Mouse (Mus musculus) heart, embryonic 14.5 days (tissue): ENCODE data around the gene Eif6. TPM values are rescaled to one million over a fixed set of nuclear protein-coding genes. Genes with fewer than 3 reads are reported as not detected.

Experiments used
- ATAC-seq: fragments of 200-750 bp; cut with Nextera tagmentation; 2 replicates; pipeline ENCODE4 v1.8.0; 2017; ENCODE audit warnings: low read depth, moderate TSS enrichment; ENCODE audit not compliant: insufficient number of reproducible peaks, insufficient read depth, low FRiP score
- H3K27ac ChIP-seq, 2 experiments: fragments of 200-500 bp in 1 of 2; fragments of 300-500 bp in 1 of 2; sonication (generic) in 1 of 2; replicated peaks in 1 of 2; 2 replicates each; pipeline ENCODE4 v1.5.1; 2012 to 2014; ENCODE audit warnings: low read depth in 2 of 2, low read length in 2 of 2, control low read depth in 1 of 2, mild to moderate bottlenecking in 1 of 2, mixed read lengths in 1 of 2; ENCODE audit not compliant: control insufficient read depth in 1 of 2, insufficient read depth in 1 of 2
- H3K27me3 ChIP-seq: fragments of 300-500 bp; sonication (generic); 2 replicates; pipeline ENCODE4 v1.6.1; 2014; ENCODE audit warnings: mild to moderate bottlenecking, low read length, control low read depth; ENCODE audit not compliant: control insufficient read depth, insufficient read depth
- H3K36me3 ChIP-seq: fragments of 300-500 bp; sonication (generic); 2 replicates; pipeline ENCODE4 v1.6.1; 2014; ENCODE audit warnings: mild to moderate bottlenecking, control low read depth, low read length, mixed read lengths; ENCODE audit not compliant: control insufficient read depth, insufficient read depth
- H3K4me1 ChIP-seq, 2 experiments: fragments of 200-500 bp in 1 of 2; fragments of 300-500 bp in 1 of 2; sonication (generic) in 1 of 2; 2 replicates each; pipeline ENCODE4 v1.6.1; 2012 to 2014; ENCODE audit warnings: low read length in 2 of 2, control low read depth in 1 of 2, mixed read lengths in 1 of 2; ENCODE audit not compliant: control insufficient read depth in 2 of 2, insufficient read depth in 2 of 2
- H3K4me2 ChIP-seq: fragments of 300-500 bp; sonication (generic); 2 replicates; pipeline ENCODE4 v1.6.1; 2014; ENCODE audit warnings: mild to moderate bottlenecking, low read length
- H3K4me3 ChIP-seq, 2 experiments: fragments of 200-500 bp in 1 of 2; fragments of 300-500 bp in 1 of 2; sonication (generic) in 1 of 2; 2 replicates each; pipeline ENCODE4 v1.5.1; 2012 to 2014; ENCODE audit warnings: low read length in 2 of 2, mild to moderate bottlenecking in 2 of 2, control low read depth in 1 of 2, low read depth in 1 of 2, moderate library complexity in 1 of 2; ENCODE audit not compliant: control insufficient read depth in 1 of 2, insufficient read depth in 1 of 2
- H3K9ac ChIP-seq: fragments of 300-500 bp; sonication (generic); 2 replicates; pipeline ENCODE4 v1.6.1; 2014; ENCODE audit warnings: mild to moderate bottlenecking, low read length
- H3K9me3 ChIP-seq: fragments of 300-500 bp; sonication (generic); 2 replicates; pipeline ENCODE4 v1.6.1; 2016; ENCODE audit warnings: low read length, control low read depth; ENCODE audit not compliant: control insufficient read depth
- WGBS: fragments of 180-500 bp; shearing (Covaris S2); extraction: QIAGEN DNeasy Blood & Tissue Kit; methylation state at CpG from one replicate; pipeline ENCODE4 v1.1.7; 2014; 5-methylcytosine and 5-hydroxymethylcytosine counted together
- polyA plus RNA-seq: library from polyadenylated mRNA; unstranded; fragments of >200 nt; fragmentation: Nextera tagmentation; extraction: Ambion mirVana; gene quantifications from 2 replicates; pipeline ENCODE4 v1.2.1, GENCODE M21; 2014

Gene Eif6
- polyA plus RNA-seq, 1 experiment from 2014 or later = 130 TPM

DNA sequence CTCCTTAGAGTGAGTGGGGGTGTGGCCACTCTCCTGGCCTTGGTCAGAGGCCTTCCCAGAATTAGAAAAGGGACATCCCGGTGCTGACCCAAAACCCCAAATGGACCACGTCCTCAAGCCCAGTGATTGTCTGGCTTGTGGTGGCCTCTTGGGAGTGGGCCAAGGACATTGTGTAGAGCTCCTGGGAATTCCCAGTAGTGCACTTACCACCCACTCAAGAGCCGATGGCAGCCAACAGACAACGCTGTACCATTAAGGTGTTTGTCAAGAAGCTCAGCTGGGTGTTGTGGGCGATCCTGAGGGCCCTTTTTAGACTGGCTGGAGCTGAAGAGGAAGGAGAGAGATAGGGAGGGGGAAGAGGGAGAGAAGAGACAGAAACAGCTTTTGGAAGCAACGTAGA lies 42.2 kb downstream of the Eif6 start:
- H3K4me3 ChIP-seq = no peak overlapping the region
- H3K4me2 ChIP-seq = no peak overlapping the region
- H3K27me3 ChIP-seq = peaks cover 3% of the 10 kb centered on the region
- no peak overlapping the region for H3K27ac ChIP-seq
- H3K9ac ChIP-seq = no peak overlapping the region
- no peaks in the 10 kb centered on the region for H3K4me1 ChIP-seq
- H3K36me3 ChIP-seq = no peaks in the 10 kb centered on the region
- WGBS = 72% methylated on average over 6 of the region's 6 CpGs
- no peaks in the 10 kb centered on the region for H3K9me3 ChIP-seq
- ATAC-seq = no peak

DNA sequence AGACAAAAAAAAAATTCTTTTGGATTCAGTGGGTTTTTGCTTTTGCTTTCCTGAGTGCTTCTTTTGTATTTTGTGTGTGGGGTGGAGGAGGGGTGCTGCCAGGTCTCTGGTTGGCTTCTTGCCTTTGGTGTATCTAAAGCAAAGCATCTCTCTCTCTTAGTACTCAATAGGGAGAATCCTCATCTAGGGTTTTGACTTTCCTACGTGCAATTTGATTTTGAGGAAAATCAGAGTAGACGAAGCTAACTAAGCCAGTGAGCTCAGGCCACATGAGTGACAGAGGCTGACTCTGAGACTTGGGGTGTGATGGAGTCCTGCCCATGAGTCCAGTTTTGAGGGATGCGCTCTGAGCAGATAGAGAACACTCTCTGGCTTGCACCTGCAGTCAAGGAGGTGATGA lies 47.2 kb downstream of the Eif6 start:
- Histone ChIP-seq H3K4me1 (no peaks in the 10 kb centered on the region; a peak in 1 of 4 replicates), H3K4me3 (no peak overlapping the region), H3K9ac (no peak overlapping the region), H3K36me3 (no peaks in the 10 kb centered on the region), H3K27me3 (peaks cover 29% of the 10 kb centered on the region), H3K4me2 (no peak overlapping the region), H3K9me3 (no peaks in the 10 kb centered on the region), H3K27ac (no peak overlapping the region)
- ATAC-seq = no peak
- 71% methylated on average over 3 of the region's 3 CpGs for WGBS

DNA sequence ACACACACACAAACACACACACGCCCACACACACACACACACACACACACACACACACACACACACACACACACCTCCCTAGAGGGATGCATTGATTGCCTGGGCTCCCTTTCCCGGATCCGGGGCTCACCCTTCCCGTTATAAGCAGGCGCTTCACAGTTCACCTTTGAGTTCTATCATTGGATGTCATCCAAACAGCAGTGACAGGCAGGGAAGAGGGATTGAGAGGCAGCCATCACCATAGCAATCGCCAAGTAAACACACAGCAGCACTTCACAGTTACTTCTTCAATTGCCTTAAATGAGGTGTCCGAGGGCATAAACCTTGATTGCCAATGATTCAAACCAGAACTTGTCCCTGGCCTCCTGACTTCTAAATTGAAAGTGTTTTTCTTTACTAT lies 47.7 kb downstream of the Eif6 start:
- H3K27me3 ChIP-seq = peaks cover 34% of the 10 kb centered on the region
- no peaks in the 10 kb centered on the region for H3K9me3 ChIP-seq
- 39% methylated on average over 6 of the region's 7 CpGs for WGBS
- H3K36me3 ChIP-seq = no peaks in the 10 kb centered on the region
- no peak overlapping the region for H3K27ac ChIP-seq
- no peaks in the 10 kb centered on the region; a peak in 1 of 4 replicates for H3K4me1 ChIP-seq
- H3K4me2 ChIP-seq = no peak overlapping the region
- no peak overlapping the region for H3K9ac ChIP-seq
- no peak overlapping the region for H3K4me3 ChIP-seq
- no peak for ATAC-seq

DNA sequence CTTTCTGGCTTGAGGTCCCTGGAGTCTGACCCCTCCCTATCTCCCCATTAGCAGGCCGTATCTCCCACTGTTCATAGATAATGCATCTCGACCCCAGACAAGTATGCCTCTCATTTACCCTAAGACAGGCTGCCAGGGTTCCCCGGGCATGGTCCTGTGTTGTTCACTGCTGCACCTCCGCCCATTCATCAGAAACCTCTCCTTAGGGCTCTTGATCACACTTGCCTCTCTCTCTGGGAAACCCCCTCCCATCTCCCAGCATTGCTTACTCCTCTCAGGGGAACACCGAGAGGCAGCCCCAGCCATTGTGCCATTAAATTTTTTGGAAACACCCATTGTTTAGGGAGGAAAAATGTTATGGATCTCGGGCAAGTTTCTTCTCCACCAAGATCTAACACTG lies 48.7 kb downstream of the Eif6 start:
- H3K9me3 ChIP-seq = no peaks in the 10 kb centered on the region
- no peak overlapping the region for H3K4me3 ChIP-seq
- ATAC-seq = no peak
- H3K4me1 ChIP-seq = no peaks in the 10 kb centered on the region; a peak in 1 of 4 replicates
- H3K27me3 ChIP-seq = peaks cover 44% of the 10 kb centered on the region
- 54% methylated on average over 6 of the region's 6 CpGs for WGBS
- H3K36me3 ChIP-seq = no peaks in the 10 kb centered on the region
- H3K4me2 ChIP-seq = no peak overlapping the region
- no peak overlapping the region for H3K9ac ChIP-seq
- H3K27ac ChIP-seq = no peak overlapping the region

DNA sequence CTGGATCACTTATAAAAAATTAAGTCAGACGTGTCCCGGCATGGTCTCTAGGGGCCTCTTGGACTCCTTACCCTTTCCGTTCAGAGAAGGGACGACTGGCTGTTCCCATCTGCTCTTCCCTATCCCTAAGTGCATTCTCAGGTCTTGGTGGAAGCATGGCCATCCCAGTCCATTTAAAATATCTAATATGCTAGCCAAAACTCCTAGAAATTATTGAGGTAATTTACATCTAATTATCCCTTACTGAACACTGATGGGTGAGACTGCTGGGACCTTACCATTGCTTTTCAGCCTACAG lies 49.1 kb downstream of the Eif6 start:
- H3K27ac ChIP-seq = no peak overlapping the region
- no peaks in the 10 kb centered on the region for H3K9me3 ChIP-seq
- no peak for ATAC-seq
- peaks cover 48% of the 10 kb centered on the region for H3K27me3 ChIP-seq
- 77% methylated on average over 4 of the region's 4 CpGs for WGBS
- no peak overlapping the region for H3K4me2 ChIP-seq
- H3K4me1 ChIP-seq = no peaks in the 10 kb centered on the region; a peak in 1 of 4 replicates
- no peak overlapping the region for H3K4me3 ChIP-seq
- no peak overlapping the region for H3K9ac ChIP-seq
- H3K36me3 ChIP-seq = no peaks in the 10 kb centered on the region

DNA sequence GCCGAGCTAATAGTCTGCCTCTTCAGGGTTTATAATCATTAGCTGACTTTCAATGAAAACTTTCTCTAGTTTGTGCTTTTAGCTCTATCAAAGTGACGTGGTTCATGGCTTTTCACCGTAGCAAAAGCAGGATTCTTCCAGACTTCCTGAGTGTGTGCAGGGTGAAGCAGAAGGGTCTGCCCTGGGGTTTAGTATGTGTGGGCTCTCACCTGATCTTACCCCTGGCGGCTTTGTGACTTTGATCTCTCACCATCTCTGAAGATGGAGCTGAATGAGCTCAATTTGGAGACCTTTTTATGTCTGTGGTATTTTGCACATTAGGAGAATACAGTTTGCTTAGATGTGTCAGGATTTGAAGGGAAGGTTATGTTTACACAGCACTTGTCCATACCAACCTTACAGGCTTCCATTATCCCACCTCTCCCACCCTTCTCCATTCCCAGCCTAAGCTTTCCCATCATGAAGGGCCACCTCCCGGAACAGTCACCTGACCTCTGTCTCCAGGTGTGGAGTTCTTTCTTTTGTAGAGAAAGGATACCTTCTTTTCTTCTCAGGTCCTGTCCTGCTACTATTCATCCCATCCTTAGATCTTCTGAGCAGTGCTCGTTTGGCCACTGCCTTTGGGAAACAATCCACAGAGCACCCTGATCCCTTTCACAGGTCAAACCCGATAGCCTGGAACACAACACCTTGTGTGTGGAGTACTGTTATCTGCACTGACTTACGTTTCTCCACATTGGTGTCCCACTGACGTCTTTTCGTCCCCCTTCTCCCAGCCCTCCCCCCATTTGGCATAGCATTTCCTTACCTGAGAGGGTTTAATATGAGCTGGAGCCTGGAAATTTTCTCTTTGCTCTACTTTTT lies 49.7 kb downstream of the Eif6 start:
- no peaks in the 10 kb centered on the region; a peak in 1 of 4 replicates for H3K4me1 ChIP-seq
- no peak overlapping the region for H3K9ac ChIP-seq
- H3K27ac ChIP-seq = no peak overlapping the region
- WGBS = 67% methylated on average over 10 of the region's 10 CpGs
- H3K36me3 ChIP-seq = no peaks in the 10 kb centered on the region
- no peak overlapping the region for H3K4me3 ChIP-seq
- no peaks in the 10 kb centered on the region for H3K9me3 ChIP-seq
- H3K4me2 ChIP-seq = no peak overlapping the region
- no peak for ATAC-seq
- peaks cover 54% of the 10 kb centered on the region for H3K27me3 ChIP-seq

DNA sequence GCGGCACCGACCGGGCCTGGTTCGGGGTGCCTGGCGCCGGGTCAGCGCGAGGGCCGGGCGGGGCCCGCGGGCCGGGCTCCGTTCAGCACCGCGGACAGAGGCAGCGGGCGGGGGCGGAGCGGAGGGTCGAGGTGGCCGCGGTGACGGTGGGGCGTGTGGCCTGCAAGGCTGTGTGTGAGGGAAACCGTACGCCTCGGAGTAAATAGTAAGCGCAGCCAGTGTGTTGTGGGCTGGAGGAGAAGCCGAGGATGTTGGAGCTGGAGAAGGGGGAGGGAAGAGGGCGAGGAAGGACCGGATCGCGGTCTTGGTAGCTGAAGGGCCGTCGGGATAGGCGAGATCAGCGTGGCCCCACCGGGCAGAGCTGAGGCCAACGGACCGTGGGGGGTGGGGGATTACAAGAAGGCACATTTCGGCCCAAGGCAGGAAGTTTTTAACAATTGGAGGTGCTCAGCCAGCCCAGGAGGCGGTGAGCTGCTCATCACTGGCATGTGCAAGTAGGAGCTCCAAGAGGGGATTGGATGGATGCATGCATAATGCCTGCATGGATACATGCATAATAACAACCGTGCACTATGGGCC lies 51.0 kb downstream of the Eif6 start:
- WGBS = under 1% methylated on average over 42 of the region's 44 CpGs
- H3K4me2 ChIP-seq = peak overlapping the region; percentile 90
- H3K27me3 ChIP-seq = peaks cover 58% of the 10 kb centered on the region
- peak overlapping the region; percentile 44 to 46; a peak in 3 of 4 replicates for H3K4me3 ChIP-seq
- no peak overlapping the region for H3K27ac ChIP-seq
- 0 out of 2 replicates have a peak, but pooled peaks have one; percentile 29 for ATAC-seq
- no peaks in the 10 kb centered on the region for H3K36me3 ChIP-seq
- no peak overlapping the region for H3K9ac ChIP-seq
- H3K9me3 ChIP-seq = no peaks in the 10 kb centered on the region
- no peaks in the 10 kb centered on the region; a peak in 1 of 4 replicates for H3K4me1 ChIP-seq
